Mouse (Mus musculus) left cerebral cortex, postnatal 10 days (tissue): Measurements from ENCODE around the gene Gm7137. TPM values are rescaled to one million over a fixed set of nuclear protein-coding genes. Genes with fewer than 3 reads are reported as not detected.
"Not testable (repeated sequence)": the region's sequence is repeated elsewhere in the genome, so short reads cannot be mapped to it uniquely, and the experiment has no call there.

Experiments used
- DNase-seq, 2 experiments: peaks; one replicate each; pipeline ENCODE4 v3.0.0; 2021 to 2022; ENCODE audit warnings: low spot score in 2 of 2, mixed read lengths in 1 of 2; ENCODE audit errors: extremely low spot score in 1 of 2
- intact Hi-C: fragments of 180-260 bp; cut with DNase I; formaldehyde crosslinking; loops from one replicate; pipeline ENCODE4 v1.15.1; 2025
- total RNA-seq, 2 experiments: library from RNA; stranded (reverse); gene quantifications; 2 replicates each; pipeline ENCODE4 v1.2.3; 2021

The Gm7137 gene
- total RNA-seq = not detected

GRCm38 (mm10) chr10:77787876-77788275 is at the start of gene Gm7137:
Gm7137 (minus strand) TSS chr10:77788200.
- intact Hi-C loops, DNase-seq: not testable (repeated sequence)

GRCm38 (mm10) chr10:77835647-77836046 is 47.6 kb upstream of the Gm7137 start, which contains the start of gene Krtap10-10:
Krtap10-10 (plus strand) TSS chr10:77835947.
- intact Hi-C loops = no loop called here

GRCm38 (mm10) chr10:77826951-77827350 is 39.0 kb upstream of the Gm7137 start, which contains the start of gene Krtap10-4:
Krtap10-4 (minus strand) TSS chr10:77827095.
- no peak for DNase-seq
- intact Hi-C loops = no loop called here

More at GRCm38 (mm10) chr10:77835647-77836046, 47.6 kb upstream of the Gm7137 start, which contains the start of gene Krtap10-10:
- no peak for DNase-seq

GRCm38 (mm10) chr10:77819203-77819602 is 31.2 kb upstream of the Gm7137 start:
- intact Hi-C loops = no loop called here

GRCm38 (mm10) chr10:77818523-77818922 is 30.5 kb upstream of the Gm7137 start:
- no peak for DNase-seq
- intact Hi-C loops = no loop called here

More at GRCm38 (mm10) chr10:77819203-77819602, 31.2 kb upstream of the Gm7137 start:
- DNase-seq = no peak

- no peak for DNase-seq
- intact Hi-C loops = no loop called here
Observed at GRCm38 (mm10) chr10:77815514-77815913, 27.5 kb upstream of the Gm7137 start.

GRCm38 (mm10) chr10:77814382-77814781 is 26.4 kb upstream of the Gm7137 start, which contains the start of gene Gm2696:
Gm2696 (plus strand) TSS chr10:77814682.
- intact Hi-C loops = no loop called here
- no peak for DNase-seq

GRCm38 (mm10) chr10:77811743-77812142 is 23.7 kb upstream of the Gm7137 start, which contains the start of gene Gm9507:
Gm9507 (minus strand) TSS chr10:77811843.
- no peak for DNase-seq
- intact Hi-C loops = no loop called here

GRCm38 (mm10) chr10:77804095-77804494 is 16.1 kb upstream of the Gm7137 start:
- no peak for DNase-seq
- intact Hi-C loops = no loop called here

GRCm38 (mm10) chr10:77798921-77799508 is 11.0 kb upstream of the Gm7137 start, which contains the start of gene Gm19668:
Gm19668 (minus strand) TSS chr10:77799133.
- DNase-seq = no peak
- intact Hi-C loops = no loop called here

- intact Hi-C loops, DNase-seq: not testable (repeated sequence)
Observed at GRCm38 (mm10) chr10:77798164-77798920, 10.3 kb upstream of the Gm7137 start.

- no peak for DNase-seq
- intact Hi-C loops = no loop called here
Observed at GRCm38 (mm10) chr10:77797677-77798076, 9.7 kb upstream of the Gm7137 start.

- no peak for DNase-seq
Observed at GRCm38 (mm10) chr10:77794976-77795375, 7.0 kb upstream of the Gm7137 start, which contains the start of gene Gm9639. Gm9639 (minus strand) TSS chr10:77795076.

GRCm38 (mm10) chr10:77788621-77789020 is 621 bp upstream of the Gm7137 start:
- no peak for DNase-seq

More at GRCm38 (mm10) chr10:77794976-77795375, 7.0 kb upstream of the Gm7137 start, which contains the start of gene Gm9639:
- intact Hi-C loops = no loop called here

GRCm38 (mm10) chr10:77783396-77783795 is 4.6 kb downstream of the Gm7137 start:
- intact Hi-C loops, DNase-seq: not testable (repeated sequence)

More at GRCm38 (mm10) chr10:77788621-77789020, 621 bp upstream of the Gm7137 start:
- intact Hi-C loops = no loop called here

- intact Hi-C loops, DNase-seq: not testable (repeated sequence)
Observed at GRCm38 (mm10) chr10:77782442-77782841, 5.6 kb downstream of the Gm7137 start, which contains the start of gene Gm3250. Gm3250 (minus strand) TSS chr10:77782542.

GRCm38 (mm10) chr10:77776844-77777243 is 11.2 kb downstream of the Gm7137 start, which contains the start of gene Gm7138:
Gm7138 (minus strand) TSS chr10:77776944.
- DNase-seq, intact Hi-C loops: not testable (repeated sequence)

GRCm38 (mm10) chr10:77772142-77772541 is 15.9 kb downstream of the Gm7137 start:
- intact Hi-C loops, DNase-seq: not testable (repeated sequence)

GRCm38 (mm10) chr10:77771225-77771624 is 16.8 kb downstream of the Gm7137 start, which contains the start of gene Gm3238:
Gm3238 (minus strand) TSS chr10:77771325.
- DNase-seq, intact Hi-C loops: not testable (repeated sequence)
